Mouse (Mus musculus): ENCODE data around the gene Msmo1.

DNA sequence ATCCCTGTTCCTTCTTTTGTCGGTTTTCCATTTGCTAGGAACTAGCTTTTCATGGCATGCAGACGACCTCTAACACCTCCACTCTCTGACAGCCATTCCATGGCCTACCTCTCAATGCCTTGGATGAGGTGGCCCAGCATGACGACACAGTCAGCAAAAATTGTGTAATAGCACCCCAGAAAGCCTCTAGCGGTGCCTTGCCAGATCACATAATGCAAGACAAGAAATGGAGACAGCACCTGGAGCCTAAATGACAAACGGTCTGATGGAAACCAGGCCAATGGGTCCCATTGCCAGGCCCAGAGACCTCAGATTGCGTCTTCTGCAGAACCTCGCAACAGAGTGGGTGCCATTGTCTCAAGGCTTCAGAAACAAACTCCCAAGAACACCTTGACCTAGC is 21.1 kb downstream of the Msmo1 start:
- TF ChIP-seq MAX (IDR thresholded peaks at IDR 0.05; ENCODE audit: low read depth) (no peak), TCF3 (IDR thresholded peaks at IDR 0.05; ENCODE audit: insufficient read length, low read depth) (no peak), POLR2A (IDR thresholded peaks at IDR 0.05; ENCODE audit: insufficient read length, low read depth) (no peak), CEBPB (IDR thresholded peaks at IDR 0.05; ENCODE audit: insufficient read depth, poor library complexity, severe bottlenecking) (no peak), USF1 (IDR thresholded peaks at IDR 0.05; ENCODE audit: low read depth) (no peak), REST (IDR thresholded peaks at IDR 0.05; ENCODE audit: insufficient read depth, insufficient read length) (no peak), SRF (IDR thresholded peaks at IDR 0.05; ENCODE audit: control insufficient read depth, insufficient read length, low read depth) (no peak), MYOD1 (IDR thresholded peaks at IDR 0.05; ENCODE audit: control insufficient read depth in 1 of 3, insufficient read length in 2 of 3, low read depth in 2 of 3) (no peak), POLR2AphosphoS2 (IDR thresholded peaks at IDR 0.05; ENCODE audit: insufficient read length, low read depth) (no peak), TCF12 (IDR thresholded peaks at IDR 0.05; ENCODE audit: insufficient read depth, poor library complexity, severe bottlenecking) (no peak), E2F4 (IDR thresholded peaks at IDR 0.05; ENCODE audit: insufficient read depth) (no peak)
